Mouse (Mus musculus) megakaryocyte, embryonic 14.5 days (primary cell): ENCODE results near the gene Mybphl.

ENCODE experiments used
- FLI1 ChIP-seq: IDR thresholded peaks from 2 replicates; pipeline ENCODE4 v1.6.1; 2012; ENCODE audit warnings: low read length, inconsistent platforms, mixed read lengths
- GATA1 ChIP-seq: IDR thresholded peaks from 3 replicates; pipeline ENCODE4 v1.6.1; 2012; ENCODE audit warnings: mixed read lengths, low read length, inconsistent platforms, borderline replicate concordance

DNA sequence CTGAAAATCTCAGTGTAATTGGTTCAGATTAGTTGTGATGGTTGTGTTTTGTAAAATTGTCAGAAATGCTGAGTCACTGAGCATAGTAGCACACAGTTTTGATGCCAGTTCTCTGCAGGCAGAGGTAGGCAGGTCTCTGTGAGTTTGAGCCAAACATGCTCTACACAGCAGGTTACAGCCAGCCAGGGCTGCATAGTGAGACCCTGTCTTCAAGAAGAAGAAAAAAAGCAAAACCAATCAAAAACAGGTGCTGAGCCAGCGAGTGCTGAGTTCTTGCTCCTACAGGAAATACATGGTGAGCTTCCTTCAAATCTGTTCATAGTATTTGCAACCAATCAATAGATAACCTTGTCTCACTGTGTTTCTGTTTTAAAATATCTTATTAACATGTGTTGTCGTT is 46.2 kb upstream of the Mybphl start:
- no peak for TF ChIP-seq GATA1
- no peak for TF ChIP-seq FLI1
